Mouse (Mus musculus): Measurements from ENCODE around the gene Thyn1. TPM values are rescaled to one million over a fixed set of nuclear protein-coding genes. Genes with fewer than 3 reads are reported as not detected.

Gene Thyn1
- polyA plus RNA-seq, 1 experiment from 2014 or later = 123 TPM

GRCm38 (mm10) chr9:27026708-27027107 is 27.2 kb downstream of the Thyn1 start:
- Histone ChIP-seq H3K4me1 (replicated peaks; ENCODE audit: control insufficient read depth, insufficient read depth, low read length) (peaks cover 23% of the 10 kb centered on the region), H3K4me3 (ENCODE audit: low read length) (no peak overlapping the region), H3K9me3 (ENCODE audit: control insufficient read depth, low read length) (no peaks in the 10 kb centered on the region), H3K27me3 (ENCODE audit: control insufficient read depth, insufficient read depth, low read depth, low read length) (no peaks in the 10 kb centered on the region), H3K27ac (ENCODE audit: low read length) (no peak overlapping the region), H3K4me2 (ENCODE audit: low read depth, low read length) (no peak overlapping the region), H3K36me3 (ENCODE audit: control insufficient read depth, insufficient read depth, low read length) (no peaks in the 10 kb centered on the region; the same call in 1 of the 2 replicates), H3K9ac (ENCODE audit: low read length) (no peak overlapping the region)
- 71% methylated on average over 1 of the region's 1 CpGs for WGBS
- no peak for ATAC-seq (ENCODE audit: low read depth)

- peak overlapping the region; percentile 97 for H3K9ac ChIP-seq (ENCODE audit: low read length)
- peak; percentile 29 for ATAC-seq (ENCODE audit: low read depth)
- peak overlapping the region; percentile 91 for H3K4me2 ChIP-seq (ENCODE audit: low read depth, low read length)
- H3K9me3 ChIP-seq (ENCODE audit: control insufficient read depth, low read length) = no peaks in the 10 kb centered on the region
- peaks cover 31% of the 10 kb centered on the region for H3K4me1 ChIP-seq (replicated peaks; ENCODE audit: control insufficient read depth, insufficient read depth, low read length)
- peak overlapping the region; percentile 97 for H3K4me3 ChIP-seq (ENCODE audit: low read length)
- peak overlapping the region; percentile 91 for H3K27ac ChIP-seq (ENCODE audit: low read length)
- under 1% methylated on average over 52 of the region's 52 CpGs for WGBS
- no peaks in the 10 kb centered on the region for H3K27me3 ChIP-seq (ENCODE audit: control insufficient read depth, insufficient read depth, low read depth, low read length)
- H3K36me3 ChIP-seq (ENCODE audit: control insufficient read depth, insufficient read depth, low read length) = no peaks in the 10 kb centered on the region
These were observed 29.7 kb downstream of the Thyn1 start for GRCm38 (mm10) chr9:27029022-27029827.

- H3K9ac ChIP-seq (ENCODE audit: low read length) = peak within 1 kb of the TSS; percentile 97
- H3K4me1 ChIP-seq (replicated peaks; ENCODE audit: control insufficient read depth, insufficient read depth, low read length) = peaks cover 31% of the 10 kb centered on the region
- peak; percentile 97 for ATAC-seq (ENCODE audit: low read depth)
- WGBS = under 1% methylated on average over 73 of the region's 80 CpGs
- H3K36me3 ChIP-seq (ENCODE audit: control insufficient read depth, insufficient read depth, low read length) = no peaks in the 10 kb centered on the region
- no peaks in the 10 kb centered on the region for H3K9me3 ChIP-seq (ENCODE audit: control insufficient read depth, low read length)
- H3K4me2 ChIP-seq (ENCODE audit: low read depth, low read length) = peak within 1 kb of the TSS; percentile 91
- no peaks in the 10 kb centered on the region for H3K27me3 ChIP-seq (ENCODE audit: control insufficient read depth, insufficient read depth, low read depth, low read length)
- peak within 1 kb of the TSS; percentile 91 for H3K27ac ChIP-seq (ENCODE audit: low read length)
- H3K4me3 ChIP-seq (ENCODE audit: low read length) = peak within 1 kb of the TSS; percentile 97
These were observed 30.6 kb downstream of the Thyn1 start, which contains the start of the genes Vps26b and Ncapd3 for GRCm38 (mm10) chr9:27029828-27030762. Vps26b (minus strand) TSS chr9:27030065. Ncapd3 (plus strand) TSS chr9:27030175.

- peak; percentile 22 for ATAC-seq (ENCODE audit: low read depth)
- H3K27ac ChIP-seq (ENCODE audit: low read length) = 0 out of 2 replicates have a peak overlapping the region, but pooled peaks have one; percentile 41
- H3K4me3 ChIP-seq (ENCODE audit: low read length) = peak overlapping the region; percentile 97
- H3K9ac ChIP-seq (ENCODE audit: low read length) = peak overlapping the region; percentile 85
- under 1% methylated on average over 17 of the region's 17 CpGs for WGBS
- no peaks in the 10 kb centered on the region for H3K9me3 ChIP-seq (ENCODE audit: control insufficient read depth, low read length)
- peak overlapping the region; percentile 82 for H3K4me2 ChIP-seq (ENCODE audit: low read depth, low read length)
- H3K27me3 ChIP-seq (ENCODE audit: control insufficient read depth, insufficient read depth, low read depth, low read length) = no peaks in the 10 kb centered on the region
- peaks cover 31% of the 10 kb centered on the region for H3K4me1 ChIP-seq (replicated peaks; ENCODE audit: control insufficient read depth, insufficient read depth, low read length)
- H3K36me3 ChIP-seq (ENCODE audit: control insufficient read depth, insufficient read depth, low read length) = no peaks in the 10 kb centered on the region
These were observed 31.2 kb downstream of the Thyn1 start for GRCm38 (mm10) chr9:27030763-27031100.

- Histone ChIP-seq H3K9me3 (ENCODE audit: control insufficient read depth, low read length) (no peaks in the 10 kb centered on the region), H3K4me3 (ENCODE audit: low read length) (no peak overlapping the region), H3K36me3 (ENCODE audit: control insufficient read depth, insufficient read depth, low read length) (peaks cover 43% of the 10 kb centered on the region), H3K27ac (ENCODE audit: low read length) (no peak overlapping the region), H3K4me2 (ENCODE audit: low read depth, low read length) (no peak overlapping the region), H3K27me3 (ENCODE audit: control insufficient read depth, insufficient read depth, low read depth, low read length) (no peaks in the 10 kb centered on the region), H3K9ac (ENCODE audit: low read length) (no peak overlapping the region), H3K4me1 (replicated peaks; ENCODE audit: control insufficient read depth, insufficient read depth, low read length) (no peaks in the 10 kb centered on the region)
- WGBS = 82% methylated on average over 5 of the region's 5 CpGs
- no peak for ATAC-seq (ENCODE audit: low read depth)
These were observed 44.4 kb downstream of the Thyn1 start for GRCm38 (mm10) chr9:27043892-27044291.

DNA sequence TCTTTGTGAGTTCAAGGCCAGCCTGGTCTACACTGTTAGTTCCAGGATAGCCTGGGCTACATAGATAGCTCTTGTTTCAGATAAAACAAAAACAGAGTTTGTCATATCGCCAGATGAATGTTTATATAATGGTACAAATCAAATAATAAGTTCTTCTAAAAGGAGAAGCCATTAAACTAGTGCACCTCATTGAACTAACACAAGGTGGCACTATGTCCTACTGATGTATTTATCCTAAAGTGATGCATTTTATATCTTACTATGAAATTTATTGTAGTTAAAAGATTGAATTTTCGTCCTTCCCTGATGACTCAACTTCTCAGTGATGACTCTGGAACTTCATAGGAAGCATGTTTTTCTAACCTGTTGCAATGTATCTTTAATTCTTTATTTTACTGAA is 50.0 kb downstream of the Thyn1 start:
- no peak overlapping the region for H3K27ac ChIP-seq (ENCODE audit: low read length)
- H3K4me3 ChIP-seq (ENCODE audit: low read length) = no peak overlapping the region
- no peaks in the 10 kb centered on the region for H3K27me3 ChIP-seq (ENCODE audit: control insufficient read depth, insufficient read depth, low read depth, low read length)
- no peak overlapping the region for H3K9ac ChIP-seq (ENCODE audit: low read length)
- no peak overlapping the region for H3K4me2 ChIP-seq (ENCODE audit: low read depth, low read length)
- H3K9me3 ChIP-seq (ENCODE audit: control insufficient read depth, low read length) = no peaks in the 10 kb centered on the region
- no peaks in the 10 kb centered on the region for H3K4me1 ChIP-seq (replicated peaks; ENCODE audit: control insufficient read depth, insufficient read depth, low read length)
- WGBS = 76% methylated on average over 2 of the region's 2 CpGs
- no peak for ATAC-seq (ENCODE audit: low read depth)
- peaks cover 48% of the 10 kb centered on the region for H3K36me3 ChIP-seq (ENCODE audit: control insufficient read depth, insufficient read depth, low read length)

Other genes starting within 250 kb of the Thyn1 start
- 10.5 and 11.1 TPM in 2 replicates for gene Glb1l2, start 193.2 kb upstream of the Thyn1 start, polyA plus RNA-seq (2015; fragmentation: Nextera tagmentation; extraction: Ambion mirVana)
- 0.48 and 0.89 TPM in 2 replicates for gene Glb1l3, start 138.8 kb upstream of the Thyn1 start, polyA plus RNA-seq (2015; fragmentation: Nextera tagmentation; extraction: Ambion mirVana)
- not detected in 2 replicates for gene Gm1110, start 76.6 kb upstream of the Thyn1 start, polyA plus RNA-seq (2015; fragmentation: Nextera tagmentation; extraction: Ambion mirVana)
- 49.5 and 53.8 TPM in 2 replicates for gene Acad8, start 144 bp upstream of the Thyn1 start, polyA plus RNA-seq (2015; fragmentation: Nextera tagmentation; extraction: Ambion mirVana)
- 25.1 and 27.6 TPM in 2 replicates for gene Vps26b, start 30.4 kb downstream of the Thyn1 start, polyA plus RNA-seq (2015; fragmentation: Nextera tagmentation; extraction: Ambion mirVana)
- 34.4 and 35.1 TPM in 2 replicates for gene Ncapd3, start 30.5 kb downstream of the Thyn1 start, polyA plus RNA-seq (2015; fragmentation: Nextera tagmentation; extraction: Ambion mirVana)
- 55.9 and 59.0 TPM in 2 replicates for gene Jam3, start 155.7 kb downstream of the Thyn1 start, polyA plus RNA-seq (2015; fragmentation: Nextera tagmentation; extraction: Ambion mirVana)

Data from lung, embryonic 16.5 days (tissue).